Mouse (Mus musculus): ENCODE data around the gene Tsc22d1. TPM values are rescaled to one million over a fixed set of nuclear protein-coding genes. Genes with fewer than 3 reads are reported as not detected.

Tsc22d1 gene
- total RNA-seq, 2 experiments from 2014 or later: 530 to 560 TPM

- peak; percentile 73 to 82 for DNase-seq (ENCODE audit: low spot score in 2 of 2)
These were observed 141.5 kb downstream of the Tsc22d1 start for GRCm38 (mm10) chr14:76556031-76556851.

GRCm38 (mm10) chr14:76556852-76557208, 142.1 kb downstream of the Tsc22d1 start, which contains the start of gene Serp2:
TSS of gene Serp2 (minus strand) at chr14:76556889.
- no peak for DNase-seq (ENCODE audit: low spot score in 2 of 2)

Other genes with a start within 250 kb of the Tsc22d1 start
- 100 to 1,000 TPM; 150 to 175 TPM for gene Serp2, start 141.9 kb downstream of the Tsc22d1 start, total RNA-seq (2021)

Measured in layer of hippocampus, postnatal 10 days (tissue).